Mouse (Mus musculus): ENCODE measurements around the gene Cdk18.

- TF ChIP-seq CTCF (IDR thresholded peaks at IDR 0.05; ENCODE audit: low read depth) (no peak), EP300 (IDR thresholded peaks at IDR 0.05; ENCODE audit: low read depth) (no peak)
Measured at GRCm38 (mm10) chr1:132141753-132142152, 2.3 kb upstream of the Cdk18 start.
